Mouse (Mus musculus): ENCODE measurements around the gene Hoxc11. TPM values are rescaled to one million over a fixed set of nuclear protein-coding genes. Genes with fewer than 3 reads are reported as not detected.

Gene Hoxc11
- polyA plus RNA-seq, 1 experiment from 2014 or later, result 1.7 TPM

DNA sequence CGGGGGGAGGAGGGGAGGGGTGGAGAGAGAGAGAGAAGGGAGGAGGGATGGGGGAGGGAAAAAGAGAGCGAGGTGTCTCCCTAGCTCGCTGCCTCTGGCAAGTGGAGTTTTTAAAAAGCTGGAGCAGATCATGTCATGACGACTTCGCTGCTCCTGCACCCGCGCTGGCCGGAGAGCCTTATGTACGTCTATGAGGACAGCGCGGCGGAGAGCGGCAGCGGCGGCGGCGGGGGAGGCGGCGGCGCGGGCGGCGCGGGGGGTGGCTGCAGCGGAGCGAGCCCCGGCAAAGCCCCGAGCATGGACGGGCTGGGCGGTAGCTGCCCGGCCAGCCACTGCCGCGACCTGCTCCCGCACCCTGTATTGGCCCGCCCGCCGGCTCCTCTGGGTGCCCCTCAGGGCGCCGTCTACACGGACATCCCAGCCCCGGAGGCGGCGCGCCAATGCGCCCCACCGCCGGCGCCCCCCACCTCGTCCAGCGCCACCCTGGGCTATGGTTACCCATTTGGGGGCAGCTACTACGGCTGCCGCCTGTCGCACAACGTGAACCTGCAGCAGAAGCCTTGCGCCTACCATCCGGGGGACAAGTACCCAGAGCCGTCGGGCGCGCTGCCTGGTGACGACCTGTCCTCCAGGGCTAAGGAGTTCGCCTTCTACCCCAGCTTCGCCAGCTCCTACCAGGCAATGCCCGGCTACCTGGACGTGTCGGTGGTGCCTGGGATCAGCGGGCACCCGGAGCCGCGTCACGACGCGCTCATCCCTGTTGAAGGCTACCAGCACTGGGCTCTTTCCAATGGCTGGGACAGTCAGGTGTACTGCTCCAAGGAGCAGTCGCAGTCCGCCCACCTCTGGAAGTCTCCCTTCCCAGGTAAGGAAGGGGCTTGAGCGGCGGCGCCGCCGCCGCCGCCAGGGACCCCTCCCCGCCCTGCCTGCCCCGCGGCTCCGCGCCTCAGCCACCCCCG is 32.9 kb upstream of the Hoxc11 start, which contains the start of gene Hoxc13:
TSS of gene Hoxc13 (plus strand) at position 51 of the 959 bp plus-strand sequence.
- H3K9ac ChIP-seq, result no peak within 1 kb of the TSS
- H3K9me3 ChIP-seq, result no peaks in the 10 kb centered on the region
- peak within 1 kb of the TSS; percentile 39 for H3K4me3 ChIP-seq
- H3K4me1 ChIP-seq, result peaks cover 16% of the 10 kb centered on the region
- WGBS, result under 1% methylated on average over 77 of the region's 88 CpGs
- peak; percentile 53 for ATAC-seq (ENCODE audit: insufficient number of reproducible peaks, low FRiP score, low TSS enrichment, low read depth)
- H3K36me3 ChIP-seq, result no peaks in the 10 kb centered on the region
- H3K27me3 ChIP-seq, result peaks cover 93% of the 10 kb centered on the region
- peak within 1 kb of the TSS; percentile 47 for H3K4me2 ChIP-seq
- H3K27ac ChIP-seq, result peak within 1 kb of the TSS; percentile 61; the same call in 1 of the 2 replicates

DNA sequence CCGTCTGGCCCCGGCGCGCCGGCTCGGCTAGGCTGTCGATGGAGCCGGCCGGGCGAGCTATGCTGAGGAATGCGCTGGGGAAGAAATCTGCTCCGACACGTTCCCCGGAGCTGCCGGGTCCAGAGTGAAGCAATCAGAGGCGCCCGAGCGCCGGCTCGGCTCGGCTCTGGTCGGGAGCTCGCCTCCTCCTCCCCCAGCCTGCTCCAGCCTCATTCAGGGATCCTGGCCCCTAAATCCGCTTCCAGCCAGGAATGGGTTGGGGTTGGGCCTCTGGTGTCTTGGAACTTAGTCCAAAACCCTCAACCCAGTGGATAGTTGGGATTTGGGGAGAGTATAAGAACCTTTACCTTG is 32.2 kb upstream of the Hoxc11 start:
- ATAC-seq (ENCODE audit: insufficient number of reproducible peaks, low FRiP score, low TSS enrichment, low read depth), result 0 out of 2 replicates have a peak, but pooled peaks have one; percentile 7
- H3K9ac ChIP-seq, result no peak overlapping the region
- WGBS, result 2% methylated on average over 24 of the region's 24 CpGs
- H3K27ac ChIP-seq, result peak overlapping the region; percentile 61; the same call in 1 of the 2 replicates
- peak overlapping the region; percentile 47 for H3K4me2 ChIP-seq
- peaks cover 92% of the 10 kb centered on the region for H3K27me3 ChIP-seq
- peak overlapping the region; percentile 39 for H3K4me3 ChIP-seq
- no peaks in the 10 kb centered on the region for H3K36me3 ChIP-seq
- no peaks in the 10 kb centered on the region for H3K9me3 ChIP-seq
- peaks cover 16% of the 10 kb centered on the region for H3K4me1 ChIP-seq

- Histone ChIP-seq H3K36me3 (no peaks in the 10 kb centered on the region), H3K4me1 (peaks cover 16% of the 10 kb centered on the region), H3K27ac (no peak overlapping the region), H3K27me3 (peaks cover 92% of the 10 kb centered on the region), H3K4me2 (no peak overlapping the region), H3K9me3 (no peaks in the 10 kb centered on the region), H3K4me3 (peak overlapping the region; percentile 16; the same call in 1 of the 2 replicates), H3K9ac (no peak overlapping the region)
- 20% methylated on average over 6 of the region's 6 CpGs for WGBS
- ATAC-seq (ENCODE audit: insufficient number of reproducible peaks, low FRiP score, low TSS enrichment, low read depth), result no peak
Measured at GRCm38 (mm10) chr15:102922636-102923500, 31.4 kb upstream of the Hoxc11 start.

GRCm38 (mm10) chr15:102927032-102927645 is 27.1 kb upstream of the Hoxc11 start:
- Histone ChIP-seq H3K4me2 (no peak overlapping the region), H3K4me3 (no peak overlapping the region), H3K27ac (no peak overlapping the region), H3K36me3 (no peaks in the 10 kb centered on the region), H3K9me3 (no peaks in the 10 kb centered on the region), H3K4me1 (peaks cover 4% of the 10 kb centered on the region; the same call in 1 of the 2 replicates), H3K27me3 (peaks cover 92% of the 10 kb centered on the region), H3K9ac (no peak overlapping the region)
- 10% methylated on average over 40 of the region's 40 CpGs for WGBS
- ATAC-seq (ENCODE audit: insufficient number of reproducible peaks, low FRiP score, low TSS enrichment, low read depth), result no peak

DNA sequence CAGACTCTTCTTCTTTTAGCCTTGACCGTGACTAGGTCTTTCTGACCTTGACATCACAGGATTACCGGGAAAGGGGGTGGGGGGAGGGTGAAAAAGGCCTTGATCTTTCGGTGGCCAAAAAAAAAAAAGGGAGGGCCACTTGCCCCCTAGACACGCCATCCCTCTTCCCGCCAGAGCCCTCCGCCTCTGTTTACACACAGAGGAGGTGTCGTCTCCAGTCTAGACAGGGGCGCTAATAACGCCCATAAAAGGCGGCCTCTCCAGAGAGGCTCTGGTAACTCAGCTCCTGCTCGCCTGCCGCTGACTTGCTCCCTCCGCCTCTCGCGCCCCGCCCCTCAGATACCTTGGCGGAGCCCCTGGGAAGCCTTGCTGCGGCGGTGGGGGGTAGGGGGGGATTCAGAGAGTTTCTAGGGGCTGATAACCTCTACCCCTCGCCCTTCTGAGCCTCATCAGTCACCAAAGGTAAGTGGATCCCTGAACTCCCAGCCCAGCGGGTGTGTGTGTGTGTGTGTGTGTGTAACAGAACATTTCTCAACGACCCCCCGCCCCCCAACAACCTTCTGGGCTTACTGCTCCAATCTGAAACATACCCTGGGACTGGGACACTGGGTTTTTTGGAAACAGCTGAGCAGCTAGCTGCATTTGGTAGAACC is 22.4 kb upstream of the Hoxc11 start:
- H3K36me3 ChIP-seq, result no peaks in the 10 kb centered on the region
- no peak overlapping the region for H3K4me2 ChIP-seq
- H3K4me1 ChIP-seq, result peaks cover 11% of the 10 kb centered on the region
- no peak overlapping the region for H3K27ac ChIP-seq
- H3K9me3 ChIP-seq, result no peaks in the 10 kb centered on the region
- H3K9ac ChIP-seq, result no peak overlapping the region
- WGBS, result 2% methylated on average over 23 of the region's 23 CpGs
- ATAC-seq (ENCODE audit: insufficient number of reproducible peaks, low FRiP score, low TSS enrichment, low read depth), result no peak
- H3K27me3 ChIP-seq, result peaks cover 100% of the 10 kb centered on the region
- H3K4me3 ChIP-seq, result peak overlapping the region; percentile 7; the same call in 1 of the 2 replicates

DNA sequence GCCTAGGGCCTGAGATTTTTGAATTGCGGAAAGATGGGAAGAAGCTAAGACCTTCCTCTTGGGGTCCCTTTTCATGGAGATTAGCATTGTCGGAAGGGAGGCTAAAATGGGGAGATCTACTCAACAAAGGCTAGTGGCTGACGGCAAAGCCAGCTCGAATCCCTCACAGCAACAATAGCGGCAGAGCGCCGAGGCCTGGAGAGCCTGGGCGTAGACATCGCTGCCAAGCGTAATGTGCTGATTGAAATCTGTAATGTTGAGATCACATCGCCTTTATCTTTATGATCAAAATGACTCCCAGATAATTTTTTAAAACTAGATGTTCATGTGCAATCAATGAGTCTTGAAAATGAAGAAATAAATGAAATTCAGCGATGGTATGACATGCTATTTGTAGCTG is 19.8 kb upstream of the Hoxc11 start:
- peaks cover 100% of the 10 kb centered on the region for H3K27me3 ChIP-seq
- no peak overlapping the region for H3K27ac ChIP-seq
- no peak overlapping the region for H3K9ac ChIP-seq
- peaks cover 17% of the 10 kb centered on the region for H3K4me1 ChIP-seq
- no peak for ATAC-seq (ENCODE audit: insufficient number of reproducible peaks, low FRiP score, low TSS enrichment, low read depth)
- H3K9me3 ChIP-seq, result no peaks in the 10 kb centered on the region
- H3K4me2 ChIP-seq, result no peak overlapping the region
- H3K4me3 ChIP-seq, result peak overlapping the region; percentile 26
- H3K36me3 ChIP-seq, result no peaks in the 10 kb centered on the region
- 7% methylated on average over 12 of the region's 12 CpGs for WGBS

- no peak overlapping the region for H3K27ac ChIP-seq
- H3K4me3 ChIP-seq, result peak overlapping the region; percentile 26
- no peak overlapping the region for H3K9ac ChIP-seq
- H3K36me3 ChIP-seq, result no peaks in the 10 kb centered on the region
- H3K4me1 ChIP-seq, result peaks cover 22% of the 10 kb centered on the region
- peaks cover 100% of the 10 kb centered on the region for H3K27me3 ChIP-seq
- H3K9me3 ChIP-seq, result no peaks in the 10 kb centered on the region
- H3K4me2 ChIP-seq, result peak overlapping the region; percentile 30
- ATAC-seq (ENCODE audit: insufficient number of reproducible peaks, low FRiP score, low TSS enrichment, low read depth), result no peak
- 2% methylated on average over 26 of the region's 27 CpGs for WGBS
Measured at GRCm38 (mm10) chr15:102934897-102935296, 19.3 kb upstream of the Hoxc11 start.

- ATAC-seq (ENCODE audit: insufficient number of reproducible peaks, low FRiP score, low TSS enrichment, low read depth), result no peak
- Histone ChIP-seq H3K4me1 (peaks cover 22% of the 10 kb centered on the region), H3K4me3 (peak within 1 kb of the TSS; percentile 36), H3K9me3 (no peaks in the 10 kb centered on the region), H3K27ac (peak within 1 kb of the TSS; percentile 61), H3K36me3 (no peaks in the 10 kb centered on the region), H3K4me2 (peak within 1 kb of the TSS; percentile 38), H3K9ac (no peak within 1 kb of the TSS), H3K27me3 (peaks cover 100% of the 10 kb centered on the region)
- under 1% methylated on average over 31 of the region's 31 CpGs for WGBS
Measured at GRCm38 (mm10) chr15:102936279-102936972, 17.8 kb upstream of the Hoxc11 start, which contains the start of gene Hoxc12. Gene Hoxc12 (plus strand): TSS chr15:102936757.

- Histone ChIP-seq H3K27me3 (peaks cover 99% of the 10 kb centered on the region), H3K4me2 (peak overlapping the region; percentile 38), H3K27ac (peak overlapping the region; percentile 61), H3K9me3 (no peaks in the 10 kb centered on the region), H3K4me1 (peaks cover 18% of the 10 kb centered on the region), H3K36me3 (no peaks in the 10 kb centered on the region), H3K9ac (no peak overlapping the region), H3K4me3 (peak overlapping the region; percentile 36)
- WGBS, result 2% methylated on average over 50 of the region's 50 CpGs
- ATAC-seq (ENCODE audit: insufficient number of reproducible peaks, low FRiP score, low TSS enrichment, low read depth), result no peak
Measured at GRCm38 (mm10) chr15:102937036-102937666, 17.1 kb upstream of the Hoxc11 start.
